Mouse (Mus musculus) CH12.LX (cell line): ENCODE data around the gene Itpr2.

Experiments
- BHLHE40 ChIP-seq: IDR thresholded peaks from 2 replicates; pipeline ENCODE4 v1.6.1; 2011; ENCODE audit warnings: mild to moderate bottlenecking, low read depth, low read length, improper control_type of control experiment
- CHD1 ChIP-seq: IDR thresholded peaks from 2 replicates; pipeline ENCODE4 v1.6.1; 2012; ENCODE audit warnings: low read depth, low read length, improper control_type of control experiment, inconsistent platforms
- CTCF ChIP-seq, 2 experiments: IDR thresholded peaks in 1 of 2; conservative IDR thresholded peaks in 1 of 2; 2 replicates each; pipeline ENCODE4 v1.5.1; 2011 to 2012; ENCODE audit warnings: low read depth in 2 of 2, low read length in 2 of 2, improper control_type of control experiment in 1 of 2, inconsistent platforms in 1 of 2, mild to moderate bottlenecking in 1 of 2, moderate library complexity in 1 of 2
- E2F4 ChIP-seq: IDR thresholded peaks from 2 replicates; pipeline ENCODE4 v1.6.1; 2011; ENCODE audit warnings: low read depth, low read length, improper control_type of control experiment; ENCODE audit not compliant: insufficient replicate concordance
- IRF4 ChIP-seq: IDR thresholded peaks from 2 replicates; pipeline ENCODE4 v1.6.1; 2014; ENCODE audit warnings: low read depth, mild to moderate bottlenecking, inconsistent platforms, low read length, improper control_type of control experiment
- JUND ChIP-seq: conservative IDR thresholded peaks from 2 replicates; pipeline ENCODE4 v1.6.1; 2011; ENCODE audit warnings: low read depth, low read length, improper control_type of control experiment
- NRF1 ChIP-seq: IDR thresholded peaks from 2 replicates; pipeline ENCODE4 v1.6.1; 2014; ENCODE audit warnings: low read depth, mild to moderate bottlenecking, inconsistent platforms, low read length, improper control_type of control experiment, moderate library complexity
- POLR2A ChIP-seq: IDR thresholded peaks from 2 replicates; pipeline ENCODE4 v1.6.1; 2011; ENCODE audit warnings: low read depth, mild to moderate bottlenecking, improper control_type of control experiment, low read length
- POLR2AphosphoS2 ChIP-seq: IDR thresholded peaks from 2 replicates; pipeline ENCODE4 v1.6.1; 2011; ENCODE audit warnings: low read depth, low read length, improper control_type of control experiment
- UBTF ChIP-seq: IDR thresholded peaks from 2 replicates; pipeline ENCODE4 v1.6.1; 2012; ENCODE audit warnings: low read depth, mild to moderate bottlenecking, inconsistent platforms, low read length, improper control_type of control experiment, moderate library complexity
- ZKSCAN1 ChIP-seq: IDR thresholded peaks from 2 replicates; pipeline ENCODE4 v1.6.1; 2012; ENCODE audit warnings: low read depth, inconsistent platforms, low read length, improper control_type of control experiment, borderline replicate concordance
- ZMIZ1 ChIP-seq: IDR thresholded peaks from 2 replicates; pipeline ENCODE4 v1.6.1; 2012; ENCODE audit warnings: low read depth, mild to moderate bottlenecking, inconsistent platforms, low read length, improper control_type of control experiment

DNA sequence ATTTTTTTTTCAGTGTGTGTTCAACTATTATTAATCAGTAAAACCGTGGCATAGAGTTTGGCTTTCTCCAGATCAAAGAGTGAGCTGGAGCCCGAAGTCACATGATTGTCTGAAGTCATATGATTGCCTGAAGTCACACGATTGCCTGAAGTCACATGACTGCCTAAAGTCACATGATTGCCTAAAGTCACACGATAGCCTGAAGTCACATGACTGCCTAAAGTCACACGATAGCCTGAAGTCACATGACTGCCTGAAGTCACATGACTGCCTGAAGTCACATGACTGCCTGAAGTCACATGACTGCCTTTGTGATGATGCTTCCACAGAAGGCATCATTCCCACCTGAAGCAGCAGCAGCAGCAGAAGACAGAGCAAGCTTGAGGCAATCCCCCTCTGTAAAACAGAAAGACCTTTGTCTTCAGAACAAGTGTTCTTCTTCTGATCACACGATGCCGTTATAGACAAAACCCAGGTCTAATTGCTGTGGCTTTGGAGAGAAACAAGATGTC lies 304.1 kb downstream of the Itpr2 start:
- TF ChIP-seq E2F4 (no peak), CTCF (conservative IDR thresholded peaks at IDR 0.05 in 1 of 2, IDR thresholded peaks at IDR 0.05 in 1 of 2; ENCODE audit: low read depth in 2 of 2, low read length in 2 of 2) (no peak), POLR2A (no peak), POLR2AphosphoS2 (no peak), BHLHE40 (peak; percentile 71; the same call in 1 of the 2 replicates), NRF1 (no peak), IRF4 (no peak), JUND (no peak), CHD1 (no peak), ZKSCAN1 (no peak), ZMIZ1 (no peak), UBTF (no peak)
